Mouse (Mus musculus) urinary bladder, postnatal 10 days (tissue): ENCODE data around the gene Pa2g4.
A peak's percentile ranks its signal among the peaks of the same experiment; 100 is the strongest.
"Not testable (repeated sequence)": the region's sequence is repeated elsewhere in the genome, so short reads cannot be mapped to it uniquely, and the experiment has no call there.

ENCODE experiments used
- DNase-seq: peaks from one replicate; pipeline ENCODE4 v3.0.0; 2022; ENCODE audit warnings: low spot score

The Pa2g4 gene

DNA sequence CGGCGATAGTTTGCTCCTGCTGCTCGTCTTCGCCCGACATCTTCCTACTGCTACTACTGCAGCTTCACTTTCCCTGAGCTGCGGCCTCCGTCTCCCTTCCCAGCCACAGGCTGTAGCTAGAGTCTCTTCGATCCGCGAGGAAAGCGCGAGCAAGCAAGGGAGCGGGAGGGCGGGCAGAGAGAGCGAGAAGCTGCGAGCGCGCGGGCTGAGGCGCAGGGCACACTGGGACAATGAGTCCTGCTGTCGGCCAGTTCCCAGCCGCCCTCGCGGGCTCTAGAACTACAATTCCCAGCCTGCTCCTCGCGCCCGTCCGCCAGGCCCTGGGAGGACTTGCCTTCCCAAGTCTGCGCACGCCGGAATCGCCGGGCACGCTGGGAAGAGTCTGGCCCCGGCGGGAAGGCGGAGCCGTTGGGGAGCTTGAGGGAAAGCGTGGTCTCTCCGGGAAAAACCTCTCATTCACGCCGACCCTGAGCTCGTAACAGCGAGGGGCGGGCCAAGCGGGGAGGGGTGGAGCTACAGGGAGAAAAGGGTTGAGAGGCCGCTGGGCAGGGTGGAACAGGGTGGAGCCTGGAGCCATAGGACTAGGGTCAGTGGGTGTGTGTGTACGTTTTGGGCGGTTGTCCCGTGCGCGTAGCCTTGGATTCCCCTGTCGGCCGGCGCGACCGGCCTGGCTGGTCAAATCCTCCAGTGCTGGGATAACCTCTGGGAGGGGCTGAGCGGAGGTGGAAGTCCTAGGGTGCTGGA, at the start of gene Pa2g4:
Gene Pa2g4 (minus strand): TSS at position 200 of the 744 bp plus-strand sequence.
- DNase-seq: peak; percentile 94

DNA sequence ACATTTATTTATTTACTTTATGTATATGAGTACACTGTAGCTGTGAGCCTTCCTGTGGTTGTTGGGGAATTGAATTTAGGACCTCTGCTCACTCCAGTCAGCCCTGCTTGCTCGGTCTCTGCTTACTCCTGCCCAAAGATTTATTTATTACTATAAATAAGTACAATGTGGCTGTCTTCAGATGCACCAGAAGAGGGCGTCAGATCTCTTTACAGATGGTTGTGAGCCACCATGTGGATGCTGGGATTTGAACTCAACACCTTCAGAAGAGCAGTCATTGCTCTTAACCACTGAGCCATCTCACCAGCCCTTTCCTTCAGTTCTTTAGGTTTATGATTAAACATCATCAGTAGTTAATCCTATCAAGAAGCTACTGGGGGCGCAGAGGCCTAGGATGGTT, 49.1 kb upstream of the Pa2g4 start:
- DNase-seq: no peak

DNA sequence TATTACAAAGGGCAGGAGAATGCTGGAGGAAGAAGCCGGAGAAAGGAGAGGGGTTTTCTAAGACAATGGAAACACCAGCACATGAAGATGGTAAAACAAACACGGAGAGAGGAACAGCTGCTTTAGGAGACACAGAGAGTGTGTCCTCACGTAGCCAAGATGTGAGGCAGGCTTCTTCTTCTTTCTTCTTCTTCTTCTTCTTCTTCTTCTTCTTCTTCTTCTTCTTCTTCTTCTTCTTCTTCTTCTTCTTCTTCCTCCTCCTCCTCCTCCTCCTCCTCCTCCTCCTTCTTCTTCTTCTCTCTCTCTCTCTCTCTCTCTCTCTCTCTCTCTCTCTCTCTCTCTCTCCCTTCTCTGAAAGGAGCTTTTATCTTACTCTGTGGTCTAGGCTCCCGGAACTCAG, 48.0 kb upstream of the Pa2g4 start:
- not testable (repeated sequence) for DNase-seq

DNA sequence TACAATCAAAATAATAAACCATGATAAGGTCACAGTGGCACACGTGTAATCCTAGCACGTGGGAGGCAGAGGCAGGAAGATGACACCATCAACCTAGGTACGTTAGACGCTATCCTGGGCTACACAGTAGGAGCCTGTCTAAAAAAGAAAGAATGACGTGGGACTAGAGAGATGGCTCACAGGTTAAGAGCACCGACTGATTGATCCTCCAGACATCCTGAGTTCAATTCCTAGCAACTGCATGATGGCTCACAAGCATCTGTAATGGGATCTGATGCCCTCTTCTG, 47.3 kb upstream of the Pa2g4 start:
- no peak for DNase-seq

DNA sequence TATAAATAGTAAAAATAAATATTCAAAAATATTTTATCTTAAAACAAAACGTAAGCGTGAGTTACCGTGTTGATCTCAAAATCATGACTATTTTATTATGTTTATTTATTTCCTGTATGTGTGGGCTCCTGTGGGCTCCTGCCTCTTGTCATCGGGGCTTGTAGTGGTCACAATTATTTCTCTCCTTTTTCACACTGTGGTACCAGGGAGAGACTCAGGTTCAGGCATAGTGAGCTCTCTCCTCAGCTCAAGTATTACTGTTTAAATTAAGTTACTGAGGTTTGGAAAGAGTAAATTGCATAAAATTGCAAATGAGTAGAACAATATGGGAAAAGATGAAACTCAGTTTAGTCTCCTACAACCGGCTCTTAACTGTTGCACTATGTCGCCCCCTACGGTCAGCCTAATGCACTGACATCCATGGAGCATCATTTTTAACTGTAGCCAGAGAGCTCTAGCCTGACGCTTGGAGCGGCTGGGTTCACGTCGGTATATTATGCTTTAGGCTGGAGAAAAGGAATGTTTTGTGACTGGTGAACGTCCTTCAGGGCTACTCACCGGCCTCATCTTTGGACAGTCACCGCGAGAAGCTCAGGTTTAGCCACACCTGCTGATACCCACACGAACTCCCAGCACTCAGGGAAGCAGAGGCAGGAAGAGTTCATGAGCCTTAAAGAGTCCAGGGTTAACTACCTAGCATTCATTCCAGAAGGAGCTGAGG, 46.8 kb upstream of the Pa2g4 start:
- no peak for DNase-seq

DNA sequence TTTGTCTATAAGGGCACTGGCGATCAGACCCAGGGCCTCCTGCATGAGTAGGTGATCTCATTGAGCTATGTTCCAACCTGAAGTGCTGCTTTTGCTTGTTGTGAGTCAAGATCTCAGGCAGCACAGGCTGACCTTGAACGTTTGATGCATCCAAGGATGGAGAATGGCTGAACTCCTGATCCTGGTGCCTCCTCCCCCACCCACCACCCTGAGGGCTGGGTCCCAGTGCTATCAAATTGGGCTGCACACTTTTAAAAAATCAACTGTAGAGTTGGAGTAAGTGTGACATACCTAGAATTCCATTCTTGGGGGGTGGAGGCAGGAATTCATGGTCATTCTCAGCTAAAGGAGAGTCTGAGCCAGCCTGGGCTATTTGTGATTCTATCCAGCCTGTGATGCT, 40.7 kb upstream of the Pa2g4 start:
- DNase-seq: no peak

DNA sequence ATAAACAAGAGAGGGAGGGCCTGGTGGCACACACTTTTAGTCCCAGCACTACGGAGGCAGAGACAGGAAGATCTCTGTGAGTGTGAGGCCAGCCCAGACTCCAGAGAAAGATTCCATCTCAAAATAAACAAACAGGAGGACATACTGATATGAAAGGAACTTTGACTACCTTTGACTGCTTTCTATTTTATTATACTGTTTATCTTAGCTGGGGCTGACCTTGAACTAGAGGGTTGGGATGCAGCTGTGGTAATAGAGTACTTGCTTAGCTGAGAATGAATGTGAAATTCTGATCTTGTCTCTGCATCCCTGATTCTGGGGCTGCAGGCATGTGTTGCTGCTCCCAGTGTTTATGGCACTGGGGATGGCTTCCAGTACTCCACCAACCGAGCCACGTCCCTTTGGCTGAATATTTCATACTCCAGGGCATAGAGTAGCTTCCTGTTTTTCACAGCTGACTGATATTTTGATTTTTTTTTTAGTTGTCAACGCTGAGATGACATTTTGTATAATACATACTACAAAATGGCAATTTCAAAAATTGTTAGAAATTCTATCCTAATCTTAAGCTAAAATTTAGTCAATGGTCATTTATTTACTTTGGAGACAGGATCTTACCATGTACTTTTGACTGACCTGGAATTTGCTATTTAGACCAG, 36.8 kb upstream of the Pa2g4 start:
- DNase-seq: no peak

DNA sequence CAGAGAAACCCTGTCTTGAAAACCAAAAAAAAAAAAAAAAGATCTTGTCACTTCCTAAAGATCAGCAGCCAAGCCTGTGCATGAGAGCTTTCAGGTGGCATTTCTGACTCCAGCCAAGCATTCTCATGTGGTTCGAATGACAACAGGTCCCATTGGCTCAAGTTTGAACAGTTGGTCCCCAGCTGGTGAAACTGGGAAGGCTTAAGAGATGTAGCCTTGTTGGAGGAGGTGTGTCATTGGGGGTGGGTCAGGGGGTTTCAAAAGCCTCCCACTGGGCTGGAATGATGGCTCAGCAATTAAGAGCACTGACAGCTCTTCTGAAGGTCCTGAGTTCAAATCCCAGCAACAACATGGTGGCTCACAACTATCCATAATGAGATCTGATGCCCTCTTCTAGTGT, 35.7 kb upstream of the Pa2g4 start:
- DNase-seq: no peak

DNA sequence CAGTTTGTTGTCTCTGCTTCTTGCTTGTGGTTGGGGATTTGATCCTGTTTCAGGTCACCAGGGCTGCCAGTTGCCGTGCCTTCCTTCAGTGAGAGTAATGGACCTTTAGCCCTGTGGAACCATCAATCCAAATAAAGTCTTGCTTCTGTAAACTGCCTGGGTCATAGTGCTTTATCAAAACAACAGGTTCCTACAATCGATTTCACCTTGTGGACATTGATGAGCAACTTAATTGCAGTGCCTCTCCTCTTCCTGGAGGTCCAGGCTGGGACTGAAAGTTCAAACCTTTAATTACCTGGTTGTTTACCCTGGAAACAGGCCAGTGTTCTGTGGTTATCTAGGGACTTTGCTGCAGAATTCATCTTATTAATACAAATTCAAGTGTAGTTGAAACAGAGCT, 32.7 kb upstream of the Pa2g4 start:
- no peak for DNase-seq

DNA sequence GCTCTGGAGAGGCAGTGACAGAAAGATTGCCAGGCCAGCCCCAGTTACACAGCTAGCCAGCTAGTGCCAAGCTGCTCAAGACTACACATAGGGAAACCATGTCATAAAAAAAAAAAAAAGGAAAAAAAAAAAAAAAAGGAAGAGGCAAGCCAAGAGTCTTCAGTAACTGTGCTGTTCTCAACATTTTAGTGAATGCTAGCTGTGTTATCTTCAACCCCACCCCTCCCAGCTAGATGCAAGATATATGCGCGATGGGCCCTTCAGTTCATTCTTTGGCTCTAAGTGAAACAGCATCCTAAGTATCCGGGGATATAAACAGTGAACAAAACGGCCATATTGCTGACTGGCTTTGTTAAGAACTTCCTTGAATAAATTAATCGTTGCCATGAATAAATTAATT, 27.0 kb upstream of the Pa2g4 start:
- DNase-seq: no peak

DNA sequence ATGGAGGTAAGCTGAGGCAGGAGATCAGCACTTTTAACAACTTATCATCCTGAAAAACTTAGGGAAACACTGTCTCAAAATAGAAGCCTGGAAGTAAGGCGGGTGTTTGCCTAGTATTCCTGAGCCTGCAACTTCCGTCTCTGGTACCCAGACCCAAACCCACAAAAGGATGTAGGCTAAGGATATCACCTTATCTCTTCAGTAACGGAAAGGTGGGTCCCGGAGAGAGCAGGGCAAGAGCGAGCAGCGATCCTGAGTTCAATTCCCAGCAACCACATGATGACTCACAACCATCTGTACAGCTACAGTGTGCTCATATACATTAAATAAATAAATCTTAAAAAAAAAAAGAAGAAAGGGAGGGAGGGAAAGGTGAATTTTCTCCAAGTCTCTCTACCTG, 25.6 kb upstream of the Pa2g4 start:
- no peak for DNase-seq

DNA sequence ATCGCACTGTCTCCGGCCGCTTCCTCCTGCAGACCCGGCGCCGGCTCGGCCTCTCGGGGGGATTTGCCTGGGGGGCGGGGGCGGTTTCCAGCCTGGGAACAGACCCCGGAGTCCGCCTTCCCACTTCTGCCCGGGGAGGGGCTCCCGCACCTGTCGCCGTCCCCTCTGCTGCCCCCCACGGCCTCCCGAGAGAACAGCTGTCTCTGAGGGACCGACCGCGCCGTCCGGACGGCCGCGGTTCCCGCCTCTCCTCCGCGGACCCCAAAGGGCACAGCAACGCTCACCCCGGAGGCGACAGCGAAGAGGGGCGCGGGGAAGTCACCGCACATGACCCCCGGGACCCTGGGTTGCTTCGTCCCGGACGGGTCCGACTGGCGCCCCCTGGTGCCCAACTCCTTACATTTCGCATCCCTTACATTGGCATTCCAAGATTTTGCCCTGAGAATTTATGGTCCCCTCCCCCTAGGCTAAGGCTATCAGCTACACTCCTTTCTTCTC, 24.5 kb upstream of the Pa2g4 start:
- no peak for DNase-seq

DNA sequence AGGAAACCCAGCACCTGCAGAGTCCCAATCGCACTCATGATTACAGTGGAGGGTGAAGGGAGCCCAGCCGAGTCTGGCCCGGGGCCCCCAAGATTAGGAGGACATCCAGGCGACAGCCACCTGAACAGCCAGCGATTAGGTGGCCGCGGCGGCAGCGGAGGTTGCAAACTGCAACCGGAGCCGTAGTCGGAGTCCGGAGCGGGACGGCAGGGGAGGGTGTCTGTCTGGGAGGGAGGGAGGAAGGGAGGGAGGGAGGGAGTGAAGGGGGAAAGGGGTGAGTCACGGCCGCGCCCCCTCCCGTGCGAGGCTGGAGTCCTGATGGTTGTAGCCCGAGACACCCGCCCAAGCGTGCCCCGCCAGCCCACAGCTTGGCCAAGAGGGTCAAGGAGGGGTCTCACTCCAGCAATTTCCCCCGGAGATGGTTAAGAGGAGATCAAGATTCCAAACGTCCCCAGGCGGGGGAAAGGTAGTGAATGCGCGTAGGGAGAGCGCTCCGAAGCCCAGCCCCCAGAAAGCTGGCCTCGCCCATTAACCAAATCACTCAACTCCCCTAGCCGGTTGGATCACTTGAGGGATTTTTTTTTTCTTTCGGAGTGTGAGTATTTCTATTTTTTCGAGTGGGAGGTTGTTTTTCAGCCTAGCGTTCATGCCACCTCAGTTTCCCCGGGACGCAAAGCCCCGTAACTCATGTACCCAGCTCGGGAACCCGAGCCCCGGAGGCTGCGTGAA, 23.8 kb upstream of the Pa2g4 start, which contains the start of gene Erbb3:
Gene Erbb3 (minus strand): TSS at position 189 of the 729 bp plus-strand sequence.
- DNase-seq: peak; percentile 18

DNA sequence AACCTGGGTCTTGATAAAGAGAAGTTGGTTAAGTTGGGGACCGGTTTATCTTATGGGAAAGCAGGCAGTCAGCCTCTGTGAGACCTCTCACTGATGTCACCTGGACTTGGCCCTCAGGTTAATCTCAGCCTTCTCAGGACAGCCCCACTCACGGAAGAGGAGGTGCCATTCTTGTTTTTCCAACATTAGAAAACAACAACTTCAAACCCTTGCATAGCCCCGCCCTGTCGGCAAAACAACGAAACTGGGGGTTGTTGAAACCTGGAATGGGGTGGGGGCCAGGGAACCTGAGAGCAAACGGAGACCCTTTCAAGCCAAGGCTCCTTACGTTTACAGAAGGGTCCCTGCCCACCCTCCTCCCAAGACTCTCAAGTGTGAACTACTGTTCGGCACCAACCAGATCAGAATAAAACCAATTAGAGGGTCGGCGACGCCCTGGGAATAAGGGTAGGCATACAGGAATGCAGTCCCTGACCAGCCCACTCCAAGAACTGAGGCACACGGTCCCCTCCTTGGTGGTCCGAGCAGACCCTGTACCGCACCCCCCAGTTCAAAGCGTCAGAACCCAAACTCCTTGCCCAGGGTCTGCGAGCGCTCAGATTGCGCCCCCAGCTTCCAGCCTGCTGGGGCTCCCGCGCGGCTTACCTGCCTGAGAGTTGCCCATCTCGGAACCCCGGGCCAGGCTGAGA, 23.1 kb upstream of the Pa2g4 start:
- no peak for DNase-seq

DNA sequence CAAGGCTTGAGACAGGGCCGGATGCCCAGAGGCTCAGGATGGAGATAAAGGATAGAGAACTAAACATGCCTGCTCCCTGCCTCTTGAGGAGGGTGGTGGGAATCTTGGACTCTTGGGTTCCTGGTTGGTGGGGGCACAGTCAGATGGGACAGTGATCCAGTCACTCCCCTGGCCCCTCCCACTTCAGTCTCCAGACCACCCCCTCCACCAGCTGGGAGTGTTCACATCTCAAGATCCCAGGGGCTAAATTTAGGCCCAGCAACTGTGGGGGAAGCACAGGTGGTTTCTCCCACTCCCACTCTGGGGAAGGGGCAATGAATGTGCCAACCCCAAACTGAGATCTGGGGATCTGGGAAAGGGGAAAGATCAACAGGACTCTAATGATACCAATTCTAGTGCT, 22.3 kb upstream of the Pa2g4 start:
- DNase-seq: no peak

DNA sequence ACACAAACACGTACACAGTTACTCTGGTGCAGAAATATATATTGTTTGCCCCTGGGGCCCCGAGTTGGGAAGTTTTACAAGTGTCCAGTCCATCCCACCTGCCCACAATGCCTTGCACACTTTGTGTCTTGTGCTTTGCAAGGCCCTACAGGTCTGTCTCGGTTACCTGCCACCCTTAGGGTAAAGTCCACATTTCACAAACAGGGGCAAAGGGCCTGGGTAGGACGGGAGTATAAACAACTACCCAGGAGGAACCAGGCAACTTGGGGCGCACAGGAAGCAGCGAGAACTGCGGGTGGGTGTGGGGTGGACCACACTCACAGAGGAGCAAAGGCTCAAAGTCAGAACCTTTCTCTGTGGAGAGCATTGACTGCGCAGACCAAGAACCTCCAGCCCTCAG, 21.9 kb upstream of the Pa2g4 start:
- no peak for DNase-seq

DNA sequence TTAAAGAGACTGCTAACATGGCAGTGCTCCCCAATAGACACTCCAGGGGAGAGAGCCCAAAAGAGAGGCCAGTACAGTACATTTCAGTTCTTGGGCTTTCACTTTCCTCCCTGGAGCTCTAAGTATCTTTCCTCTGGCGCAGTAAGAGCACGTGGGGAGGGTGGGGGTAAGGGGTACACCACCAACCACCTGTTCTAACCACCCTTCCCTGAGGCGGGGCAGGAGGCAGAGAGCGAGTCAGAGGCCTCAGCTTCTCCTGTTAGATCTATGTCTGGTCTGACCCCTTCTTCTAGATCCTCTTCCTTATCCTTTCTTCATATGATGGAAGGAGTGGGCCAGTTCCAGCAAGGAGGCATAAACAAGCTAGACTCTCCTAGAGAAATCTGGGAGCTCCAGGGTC, 21.3 kb upstream of the Pa2g4 start:
- DNase-seq: no peak

DNA sequence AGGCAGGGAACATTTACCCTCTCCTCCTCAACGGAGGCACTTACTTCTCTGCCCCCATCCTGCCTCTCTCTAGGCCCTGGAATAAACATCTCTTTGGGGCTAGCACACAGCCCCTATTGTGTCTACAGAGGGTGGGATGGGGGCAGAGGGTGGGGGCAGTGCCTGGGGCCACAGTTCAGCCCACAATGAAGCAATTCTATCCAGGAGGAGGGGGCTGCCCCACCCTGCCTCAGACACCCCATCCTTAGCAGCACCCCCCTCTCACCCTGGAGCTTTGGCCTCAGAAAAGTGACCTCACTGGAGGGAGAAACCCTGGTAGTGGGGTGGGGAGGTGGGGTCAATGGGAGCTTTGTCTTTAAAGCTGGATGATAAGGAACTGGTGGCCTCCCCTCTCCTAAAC, 20.8 kb upstream of the Pa2g4 start:
- DNase-seq: no peak

DNA sequence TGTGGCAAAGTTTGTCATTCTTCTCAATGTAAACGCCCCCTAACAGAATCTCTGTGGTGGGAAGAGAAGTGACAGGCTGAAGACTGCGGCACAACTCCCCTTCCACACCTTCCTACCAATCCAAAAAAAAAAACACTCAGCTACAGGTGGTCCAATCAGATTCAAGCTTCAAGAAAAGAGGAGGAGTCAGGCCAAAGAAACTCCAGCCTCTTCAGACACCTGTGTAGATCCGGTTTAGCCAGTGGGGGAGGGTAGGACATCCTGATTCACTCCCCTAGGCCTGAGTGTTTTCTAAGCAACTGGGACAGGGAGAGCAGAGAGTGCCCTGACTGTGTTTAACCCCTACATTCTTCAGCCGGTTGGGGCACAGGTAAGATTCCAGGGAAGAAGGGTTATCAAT, 18.6 kb upstream of the Pa2g4 start:
- no peak for DNase-seq

DNA sequence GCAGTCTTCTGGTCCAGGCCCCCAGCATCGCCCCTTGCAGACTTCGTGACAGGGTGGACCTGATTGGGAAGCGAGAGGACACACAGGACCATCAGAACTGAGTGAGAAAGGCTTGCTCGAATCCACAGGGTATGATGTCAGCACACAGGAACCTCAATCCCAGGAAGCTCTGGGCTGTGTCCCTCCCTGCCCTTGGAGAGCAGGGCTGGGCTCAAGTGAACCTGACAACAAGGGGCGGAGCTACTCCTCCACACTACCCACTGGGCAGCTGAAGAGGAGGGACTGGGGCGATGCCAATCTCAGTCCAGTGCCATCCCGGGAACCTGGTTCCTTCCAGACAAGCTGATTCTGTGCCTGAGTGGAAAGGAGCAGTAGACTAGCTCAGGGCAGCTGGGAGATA, 17.9 kb upstream of the Pa2g4 start:
- DNase-seq: no peak

DNA sequence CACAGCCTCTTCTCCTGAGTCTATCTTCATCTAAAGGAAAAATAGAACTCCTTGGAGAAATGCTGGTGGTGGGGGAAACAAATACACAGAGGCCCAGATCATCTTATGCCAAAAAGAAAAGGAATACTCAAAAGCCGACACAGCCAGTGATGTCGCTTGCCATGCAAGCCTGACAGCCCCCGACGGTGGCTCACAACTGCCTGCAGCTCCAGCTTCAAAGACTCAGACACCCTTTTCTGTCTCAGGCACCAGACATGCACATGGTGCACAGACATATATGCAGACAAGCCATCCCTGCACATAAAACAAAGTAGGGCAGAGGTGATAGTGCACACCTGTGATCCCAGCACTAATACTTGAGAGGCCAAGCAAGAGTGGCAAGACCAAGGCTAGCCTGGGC, 13.9 kb upstream of the Pa2g4 start:
- DNase-seq: no peak

DNA sequence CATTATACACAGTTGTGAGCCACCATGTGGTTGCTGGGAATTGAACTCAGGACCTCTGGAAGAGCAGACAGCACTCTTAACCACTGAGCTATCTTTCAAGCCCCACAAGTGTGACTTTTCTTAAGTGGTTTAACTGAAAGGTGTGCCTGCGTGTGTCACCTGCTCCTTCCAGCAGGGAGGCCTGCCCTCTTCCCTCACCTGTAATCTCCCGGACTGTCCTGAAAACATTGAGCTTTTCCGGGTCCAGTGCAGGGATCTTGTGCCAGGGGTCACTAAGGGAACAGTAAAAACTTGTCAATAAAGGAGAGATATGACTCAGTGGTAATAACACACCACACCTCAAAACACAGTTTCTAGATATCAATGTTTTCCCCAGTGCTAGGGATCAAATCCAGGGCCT, 13.5 kb upstream of the Pa2g4 start:
- DNase-seq: no peak
